In the genomic region with DNA sequence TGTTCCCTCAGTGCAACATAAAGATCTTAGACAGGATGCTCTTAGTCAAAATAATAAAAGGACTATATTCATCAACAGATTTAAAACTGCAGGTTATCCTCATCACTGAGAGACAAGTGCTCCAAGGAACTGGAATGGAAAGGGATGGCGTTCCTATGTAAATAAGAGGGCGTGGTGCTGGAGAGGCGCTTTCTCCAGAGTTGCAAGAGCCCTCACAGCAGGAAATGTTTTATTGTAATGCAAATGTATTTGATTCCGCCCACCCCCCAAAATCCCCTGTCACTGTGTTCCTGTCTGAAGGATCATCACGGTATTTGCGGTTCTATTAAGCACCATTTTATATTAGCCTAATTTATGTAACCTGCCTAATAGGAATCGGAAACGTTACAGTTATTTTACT, we compare ENCODE assay signal across 10 mouse cellular contexts.
DNase-seq lines count a peak whose midpoint lies in the region; ATAC-seq and TF ChIP-seq lines count a peak whose summit lies in the region.
"Had no signal": no experiment of that assay in that cellular context is flagged by ENCODE, and none has a peak within 500 bp of the region (broad histone marks: within the 10 kb centered on the region; RNA-seq: fewer than 3 reads in every experiment).

No protein-coding gene starts in this region.

- no peak overlapping the region for H3K9ac ChIP-seq in heart, embryonic 16.5 days (ENCODE audit: low read length)
- H3K9ac ChIP-seq in ES-E14 (ENCODE audit: insufficient read depth, low read depth, low read length, poor library complexity, severe bottlenecking): no peak overlapping the region
- no peak overlapping the region for H3K9ac ChIP-seq in embryonic facial prominence, embryonic 15.5 days
- H3K9ac ChIP-seq in midbrain, embryonic 11.5 days (ENCODE audit: low read length): no peak overlapping the region
- H3K9ac ChIP-seq: limb, embryonic 13.5 days had no signal

- H3K27ac ChIP-seq in heart, embryonic 16.5 days (ENCODE audit: low read length): no peak overlapping the region
- peak overlapping the region; percentile 83; the same call in 1 of the 2 replicates for H3K27ac ChIP-seq in ES-E14 (ENCODE audit: insufficient read depth, low read depth, low read length, poor library complexity, severe bottlenecking)
- no peak overlapping the region for H3K27ac ChIP-seq in embryonic facial prominence, embryonic 15.5 days (replicated peaks)
- H3K27ac ChIP-seq in midbrain, embryonic 11.5 days (ENCODE audit: low read depth, low read length): no peak overlapping the region
- H3K27ac ChIP-seq: limb, embryonic 13.5 days had no signal

- no peak for ATAC-seq in heart, embryonic 16.5 days (replicated peaks; ENCODE audit: extremely low read depth, insufficient read depth, low FRiP score)
- no peak for ATAC-seq in embryonic facial prominence, embryonic 15.5 days (ENCODE audit: insufficient number of reproducible peaks, low FRiP score, low TSS enrichment, low read depth)
- peak; percentile 88 for ATAC-seq in midbrain, embryonic 11.5 days (ENCODE audit: low FRiP score)

- H3K4me1 ChIP-seq in heart, embryonic 16.5 days (ENCODE audit: control insufficient read depth, insufficient read depth, low read length): no peaks in the 10 kb centered on the region
- H3K4me1 ChIP-seq in ES-E14 (ENCODE audit: control insufficient read depth in 2 of 2, insufficient read depth in 2 of 2, low read length in 2 of 2, poor library complexity in 1 of 2): peaks cover 3 to 27% of the 10 kb centered on the region in 2 experiments; a peak in 3 of 4 replicates
- H3K4me1 ChIP-seq in embryonic facial prominence, embryonic 15.5 days: no peaks in the 10 kb centered on the region
- H3K4me1 ChIP-seq in midbrain, embryonic 11.5 days (ENCODE audit: control insufficient read depth, insufficient read depth, low read length): peaks cover 15% of the 10 kb centered on the region; the same call in 1 of the 2 replicates

- H3K9me3 ChIP-seq in heart, embryonic 16.5 days (replicated peaks; ENCODE audit: control insufficient read depth, low read length): no peaks in the 10 kb centered on the region
- H3K9me3 ChIP-seq in ES-E14 (ENCODE audit: control insufficient read depth, insufficient read depth, low read depth, low read length): no peaks in the 10 kb centered on the region
- H3K9me3 ChIP-seq in embryonic facial prominence, embryonic 15.5 days (replicated peaks): no peaks in the 10 kb centered on the region
- H3K9me3 ChIP-seq in midbrain, embryonic 11.5 days (ENCODE audit: control insufficient read depth, low read length): no peaks in the 10 kb centered on the region
- H3K9me3 ChIP-seq: limb, embryonic 13.5 days had no signal

- WGBS in heart, embryonic 16.5 days: 8% methylated on average over 8 of the region's 8 CpGs
- WGBS in embryonic facial prominence, embryonic 15.5 days: 7% methylated on average over 8 of the region's 8 CpGs
- 2% methylated on average over 8 of the region's 8 CpGs for whole genome bisulfite sequencing in midbrain, embryonic 11.5 days

- DNase-seq in heart, adult 18-20 months: no peak
- peak; percentile 83 for DNase-seq in ES-E14 (ENCODE audit: low read depth, low spot score)
- peak; percentile 91 for DNase-seq in midbrain, embryonic 11.5 days (ENCODE audit: low spot score, missing footprints)
- DNase-seq in gastrocnemius, postnatal 25 days: no peak
- no peak for DNase-seq in layer of hippocampus, postnatal 14 days (ENCODE audit: low spot score in 2 of 2)
- no peak for DNase-seq in urinary bladder, adult 2 months (ENCODE audit: low spot score)
- DNase-seq: adrenal gland, postnatal 36 days had no signal

- no peaks in the 10 kb centered on the region for H3K27me3 ChIP-seq in heart, embryonic 16.5 days (ENCODE audit: control insufficient read depth, insufficient read depth, low read length)
- H3K27me3 ChIP-seq in embryonic facial prominence, embryonic 15.5 days: no peaks in the 10 kb centered on the region
- H3K27me3 ChIP-seq in midbrain, embryonic 11.5 days (ENCODE audit: control insufficient read depth, insufficient read depth, low read length): no peaks in the 10 kb centered on the region

- H3K4me3 ChIP-seq in heart, embryonic 16.5 days (ENCODE audit: low read length): peak overlapping the region; percentile 37
- H3K4me3 ChIP-seq in ES-E14 (ENCODE audit: insufficient read depth in 1 of 2, low read depth in 1 of 2, low read length in 2 of 2, poor library complexity in 1 of 2, severe bottlenecking in 1 of 2): peak overlapping the region in 1 of 2 experiments; percentile 43; a peak in 2 of 4 replicates
- H3K4me3 ChIP-seq in embryonic facial prominence, embryonic 15.5 days (replicated peaks): no peak overlapping the region
- 0 out of 2 replicates have a peak overlapping the region, but pooled peaks have one; percentile 9 for H3K4me3 ChIP-seq in midbrain, embryonic 11.5 days (ENCODE audit: low read depth, low read length)
- H3K4me3 ChIP-seq: limb, embryonic 13.5 days had no signal

- in situ Hi-C loops in ES-E14 (cut with MboI; ENCODE audit: low sequenced_read_pairs in 2 of 2, unreplicated experiment in 2 of 2): no loop called here

- H3K36me3 ChIP-seq in heart, embryonic 16.5 days (ENCODE audit: control insufficient read depth, insufficient read depth): no peaks in the 10 kb centered on the region
- H3K36me3 ChIP-seq in ES-E14 (ENCODE audit: control insufficient read depth, insufficient read depth, low read length, poor library complexity, severe bottlenecking): no peaks in the 10 kb centered on the region
- no peaks in the 10 kb centered on the region for H3K36me3 ChIP-seq in embryonic facial prominence, embryonic 15.5 days
- no peaks in the 10 kb centered on the region for H3K36me3 ChIP-seq in midbrain, embryonic 11.5 days (ENCODE audit: control insufficient read depth, insufficient read depth, low read length)
- H3K36me3 ChIP-seq: limb, embryonic 13.5 days had no signal

- H3K4me2 ChIP-seq in heart, embryonic 16.5 days (ENCODE audit: low read depth, low read length): peak overlapping the region; percentile 60
- H3K4me2 ChIP-seq in embryonic facial prominence, embryonic 15.5 days (replicated peaks): peak overlapping the region; percentile 15; the same call in 1 of the 2 replicates
- H3K4me2 ChIP-seq in midbrain, embryonic 11.5 days: peak overlapping the region; percentile 42
- H3K4me2 ChIP-seq: limb, embryonic 13.5 days had no signal

TF ChIP-seq in ES-E14, 5 proteins besides CTCF, POLR2A, EP300 and RAD21:
- peak; percentile 46; the same call in 1 of the 2 replicates for TF ChIP-seq CHD2 (IDR thresholded peaks at IDR 0.05; ENCODE audit: low read depth, low read length)
- no peak for TF ChIP-seq ZC3H11A (IDR thresholded peaks at IDR 0.05; ENCODE audit: borderline replicate concordance, low read depth, low read length)

Comparison
In these comparisons a context has a peak if more than half of its experiments do, and no peak if none do; other contexts are left out.
1. DNase-seq: peak in ES-E14 (single experiment) and midbrain, embryonic 11.5 days (single experiment); none in heart, adult 18-20 months (0 of 2), gastrocnemius, postnatal 25 days (single experiment), layer of hippocampus, postnatal 14 days (0 of 2) and urinary bladder, adult 2 months (single experiment).
2. Peak in every context shown above with its lines, with median percentiles within 50 percentile points of each other: H3K4me2 ChIP-seq.